Mouse (Mus musculus): ENCODE data around the gene Pi4kb. TPM values are rescaled to one million over a fixed set of nuclear protein-coding genes. Genes with fewer than 3 reads are reported as not detected.
A peak's percentile ranks its signal among the peaks of the same experiment; 100 is the strongest.
"Not testable (repeated sequence)": the region's sequence is repeated elsewhere in the genome, so short reads cannot be mapped to it uniquely, and the experiment has no call there.

Pi4kb gene
- total RNA-seq, 2 experiments from 2014 or later, result 58.7 to 64.4 TPM

GRCm38 (mm10) chr3:95014428-95015151, 40.1 kb downstream of the Pi4kb start:
- peak overlapping the region; percentile 78 for H3K4me3 ChIP-seq
- peak in 1 of 2 experiments; percentile 34 for DNase-seq (ENCODE audit: low spot score in 2 of 2)
- TF ChIP-seq CTCF (conservative IDR thresholded peaks at IDR 0.05), result no peak
- peak overlapping the region; percentile 92 for H3K27ac ChIP-seq

- TF ChIP-seq CTCF (conservative IDR thresholded peaks at IDR 0.05), result no peak
- Histone ChIP-seq H3K27ac (peak within 1 kb of the TSS; percentile 92), H3K4me3 (peak within 1 kb of the TSS; percentile 78)
- DNase-seq (ENCODE audit: low spot score in 2 of 2), result peak; percentile 100
These were observed 40.9 kb downstream of the Pi4kb start, which contains the start of gene Zfp687 for GRCm38 (mm10) chr3:95015337-95015872. TSS of gene Zfp687 (minus strand) at chr3:95015448.

GRCm38 (mm10) chr3:95015891-95016531, 41.5 kb downstream of the Pi4kb start:
- Histone ChIP-seq H3K4me3 (peak overlapping the region; percentile 78), H3K27ac (peak overlapping the region; percentile 92)
- peak; percentile 87 to 94 for DNase-seq (ENCODE audit: low spot score in 2 of 2)
- TF ChIP-seq CTCF (conservative IDR thresholded peaks at IDR 0.05), result no peak

- peak overlapping the region; percentile 92 for H3K27ac ChIP-seq
These were observed 42.1 kb downstream of the Pi4kb start for GRCm38 (mm10) chr3:95016532-95017056.

GRCm38 (mm10) chr3:95018741-95019140, 44.2 kb downstream of the Pi4kb start:
- TF ChIP-seq CTCF (conservative IDR thresholded peaks at IDR 0.05), result no peak
- DNase-seq (ENCODE audit: low spot score in 2 of 2), result no peak
- Histone ChIP-seq H3K27ac (no peak overlapping the region), H3K4me3 (no peak overlapping the region)

More at GRCm38 (mm10) chr3:95016532-95017056, 42.1 kb downstream of the Pi4kb start:
- no peak for DNase-seq (ENCODE audit: low spot score in 2 of 2)
- H3K4me3 ChIP-seq, result peak overlapping the region; percentile 78
- TF ChIP-seq CTCF (conservative IDR thresholded peaks at IDR 0.05), result no peak

GRCm38 (mm10) chr3:95020956-95021355, 46.4 kb downstream of the Pi4kb start:
- not testable (repeated sequence) for H3K27ac ChIP-seq; H3K4me3 ChIP-seq; DNase-seq (ENCODE audit: low spot score in 2 of 2)

GRCm38 (mm10) chr3:95024551-95024950, 50.0 kb downstream of the Pi4kb start:
- no peak for DNase-seq (ENCODE audit: low spot score in 2 of 2)
- Histone ChIP-seq H3K4me3 (no peak overlapping the region), H3K27ac (peak overlapping the region; percentile 88; the same call in 1 of the 2 replicates)
- TF ChIP-seq CTCF (conservative IDR thresholded peaks at IDR 0.05), result no peak

GRCm38 (mm10) chr3:95025202-95025601, 50.7 kb downstream of the Pi4kb start:
- DNase-seq (ENCODE audit: low spot score in 2 of 2), result no peak
- Histone ChIP-seq H3K27ac (peak overlapping the region; percentile 88), H3K4me3 (no peak overlapping the region)
- TF ChIP-seq CTCF (conservative IDR thresholded peaks at IDR 0.05), result no peak

- Histone ChIP-seq H3K4me3 (no peak overlapping the region), H3K27ac (peak overlapping the region; percentile 88)
- DNase-seq (ENCODE audit: low spot score in 2 of 2), result peak in 1 of 2 experiments; percentile 37
- no peak for TF ChIP-seq CTCF (conservative IDR thresholded peaks at IDR 0.05)
These were observed 52.6 kb downstream of the Pi4kb start for GRCm38 (mm10) chr3:95027057-95027645.

- DNase-seq (ENCODE audit: low spot score in 2 of 2), result peak; percentile 83 to 88
These were observed 53.2 kb downstream of the Pi4kb start for GRCm38 (mm10) chr3:95027701-95028100.

GRCm38 (mm10) chr3:95028603-95029002, 54.1 kb downstream of the Pi4kb start:
- peak overlapping the region; percentile 88 for H3K27ac ChIP-seq
- no peak for TF ChIP-seq CTCF (conservative IDR thresholded peaks at IDR 0.05)
- no peak overlapping the region for H3K4me3 ChIP-seq
- no peak for DNase-seq (ENCODE audit: low spot score in 2 of 2)

More at GRCm38 (mm10) chr3:95027701-95028100, 53.2 kb downstream of the Pi4kb start:
- TF ChIP-seq CTCF (conservative IDR thresholded peaks at IDR 0.05), result no peak
- no peak overlapping the region for H3K4me3 ChIP-seq
- peak overlapping the region; percentile 88 for H3K27ac ChIP-seq

- H3K4me3 ChIP-seq; DNase-seq (ENCODE audit: low spot score in 2 of 2): not testable (repeated sequence)
- TF ChIP-seq CTCF (conservative IDR thresholded peaks at IDR 0.05), result peak; percentile 63
These were observed 54.8 kb downstream of the Pi4kb start for GRCm38 (mm10) chr3:95029291-95029827.

More at GRCm38 (mm10) chr3:95029291-95029827, 54.8 kb downstream of the Pi4kb start:
- peak overlapping the region; percentile 40; the same call in 1 of the 2 replicates for H3K27ac ChIP-seq
